7 mouse cellular contexts compared by ENCODE assay signal in the genomic region with DNA sequence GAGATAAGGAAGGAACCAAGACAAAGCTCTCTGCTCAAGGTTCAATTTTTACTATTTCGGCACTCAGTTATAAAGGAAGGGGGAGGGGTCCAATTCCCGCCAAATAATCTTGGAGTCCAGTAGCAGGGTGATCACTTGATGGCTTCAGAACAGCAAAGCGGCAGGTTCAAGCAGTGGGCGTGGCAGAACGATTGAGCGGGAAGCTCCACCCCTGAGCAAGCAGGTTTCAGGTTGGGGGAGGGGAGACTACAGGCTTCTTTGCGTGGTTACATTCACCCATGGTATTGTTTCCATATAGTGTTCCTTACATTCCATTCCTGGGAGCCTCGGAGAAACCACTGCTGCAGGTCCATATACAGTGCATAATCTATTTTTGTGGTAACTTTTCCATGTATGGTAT. TPM values are rescaled to one million over a fixed set of nuclear protein-coding genes. Genes with fewer than 3 reads are reported as not detected.
DNase-seq lines count a peak whose midpoint lies in the region; ATAC-seq and TF ChIP-seq lines count a peak whose summit lies in the region.
"Not testable (repeated sequence)": the region's sequence is repeated elsewhere in the genome, so short reads cannot be mapped to it uniquely, and the experiment has no call there.

No protein-coding gene starts in this region.

- TF ChIP-seq CTCF in lung, embryonic 14.5 days (IDR thresholded peaks at IDR 0.05; ENCODE audit: low read depth), result not testable (repeated sequence)

- peak overlapping the region; percentile 39 for H3K4me2 ChIP-seq in embryonic facial prominence, embryonic 14.5 days (ENCODE audit: low read depth, low read length)
- H3K4me2 ChIP-seq in heart, embryonic 12.5 days, result peak overlapping the region; percentile 43
- H3K4me2 ChIP-seq in intestine, embryonic 15.5 days (replicated peaks), result peak overlapping the region; percentile 39
- H3K4me2 ChIP-seq in limb, embryonic 13.5 days (replicated peaks), result peak overlapping the region; percentile 48
- H3K4me2 ChIP-seq in lung, embryonic 14.5 days, result peak overlapping the region; percentile 3; the same call in 1 of the 2 replicates
- H3K4me2 ChIP-seq in neural tube, embryonic 12.5 days (replicated peaks), result 0 out of 2 replicates have a peak overlapping the region, but pooled peaks have one; percentile 12

- H3K27ac ChIP-seq in embryonic facial prominence, embryonic 14.5 days (replicated peaks; ENCODE audit: low read depth, low read length); heart, embryonic 12.5 days (ENCODE audit: poor library complexity, severe bottlenecking); intestine, embryonic 15.5 days; limb, embryonic 13.5 days; lung, embryonic 14.5 days (ENCODE audit: low read depth); neural tube, embryonic 12.5 days: not testable (repeated sequence)

- H3K9ac ChIP-seq in embryonic facial prominence, embryonic 14.5 days (ENCODE audit: low read depth, low read length); heart, embryonic 12.5 days; intestine, embryonic 15.5 days; limb, embryonic 13.5 days; lung, embryonic 14.5 days; neural tube, embryonic 12.5 days: not testable (repeated sequence)

- H3K4me1 ChIP-seq in embryonic facial prominence, embryonic 14.5 days (ENCODE audit: control insufficient read depth, insufficient read depth, low read length); heart, embryonic 12.5 days (replicated peaks); intestine, embryonic 15.5 days (replicated peaks); limb, embryonic 13.5 days; lung, embryonic 14.5 days (ENCODE audit: insufficient read depth); neural tube, embryonic 12.5 days: not testable (repeated sequence)

- 0 out of 2 replicates have a peak overlapping the region, but pooled peaks have one; percentile 13 for H3K4me3 ChIP-seq in embryonic facial prominence, embryonic 14.5 days (ENCODE audit: low read depth, low read length)
- H3K4me3 ChIP-seq in heart, embryonic 12.5 days; lung, embryonic 14.5 days (ENCODE audit: low read depth, low read length); neural tube, embryonic 12.5 days: not testable (repeated sequence)
- 0 out of 2 replicates have a peak overlapping the region, but pooled peaks have one; percentile 2 for H3K4me3 ChIP-seq in intestine, embryonic 15.5 days (replicated peaks)
- H3K4me3 ChIP-seq in limb, embryonic 13.5 days, result peak overlapping the region; percentile 18; the same call in 1 of the 2 replicates

- not testable (repeated sequence) for ATAC-seq in embryonic facial prominence, embryonic 14.5 days (ENCODE audit: low read depth); heart, embryonic 12.5 days (ENCODE audit: insufficient number of reproducible peaks, low FRiP score); limb, embryonic 13.5 days (ENCODE audit: low FRiP score, low read depth); lung, embryonic 14.5 days (ENCODE audit: insufficient read depth); neural tube, embryonic 12.5 days (ENCODE audit: low FRiP score, low read depth)
- peak; percentile 45 for ATAC-seq in intestine, embryonic 15.5 days

- not testable (repeated sequence) for H3K36me3 ChIP-seq in embryonic facial prominence, embryonic 14.5 days (ENCODE audit: control insufficient read depth, insufficient read depth, low read length); heart, embryonic 12.5 days; intestine, embryonic 15.5 days; limb, embryonic 13.5 days; lung, embryonic 14.5 days (ENCODE audit: insufficient read depth); neural tube, embryonic 12.5 days

- DNase-seq in ES-CJ7 (ENCODE audit: low read depth, low spot score), result peak; percentile 60
- DNase-seq in embryonic facial prominence, embryonic 14.5 days (ENCODE audit: low spot score), result peak; percentile 28
- DNase-seq in lung, embryonic 14.5 days, result peak; percentile 5

- WGBS in embryonic facial prominence, embryonic 14.5 days, result 18% methylated on average over 7 of the region's 8 CpGs
- WGBS in heart, embryonic 12.5 days, result 24% methylated on average over 8 of the region's 8 CpGs
- 18% methylated on average over 8 of the region's 8 CpGs for WGBS in intestine, embryonic 15.5 days
- 18% methylated on average over 8 of the region's 8 CpGs for WGBS in limb, embryonic 13.5 days
- WGBS in lung, embryonic 14.5 days, result 23% methylated on average over 8 of the region's 8 CpGs
- WGBS in neural tube, embryonic 12.5 days, result 24% methylated on average over 8 of the region's 8 CpGs

- H3K27me3 ChIP-seq in embryonic facial prominence, embryonic 14.5 days (replicated peaks; ENCODE audit: control insufficient read depth, insufficient read depth, low read length); heart, embryonic 12.5 days (replicated peaks); intestine, embryonic 15.5 days (replicated peaks); limb, embryonic 13.5 days; lung, embryonic 14.5 days (ENCODE audit: insufficient read depth, low read length); neural tube, embryonic 12.5 days (replicated peaks): not testable (repeated sequence)

- not testable (repeated sequence) for H3K9me3 ChIP-seq in embryonic facial prominence, embryonic 14.5 days (ENCODE audit: control insufficient read depth, low read length); heart, embryonic 12.5 days (replicated peaks); intestine, embryonic 15.5 days; limb, embryonic 13.5 days; lung, embryonic 14.5 days (ENCODE audit: low read depth, low read length); neural tube, embryonic 12.5 days

RNA-seq across cellular contexts. Expression of gene Papolg, which starts 33.1 kb away (rescaled TPM):
- polyA plus RNA-seq in embryonic facial prominence, embryonic 14.5 days (2014; fragmentation: Nextera tagmentation; extraction: Ambion mirVana), result 12.5 and 14.1 TPM in 2 replicates
- 12.0 and 12.1 TPM in 2 replicates for polyA plus RNA-seq in heart, embryonic 12.5 days (2016; fragmentation: Nextera tagmentation; extraction: Ambion mirVana)
- 10.5 and 12.7 TPM in 2 replicates for polyA plus RNA-seq in intestine, embryonic 15.5 days (2015; fragmentation: Nextera tagmentation; extraction: Ambion mirVana)
- polyA plus RNA-seq in limb, embryonic 13.5 days (2015; fragmentation: Nextera tagmentation; extraction: Ambion mirVana), result 17.9 and 20.3 TPM in 2 replicates
- 14.8 and 15.8 TPM in 2 replicates for polyA plus RNA-seq in lung, embryonic 14.5 days (2014; fragmentation: Nextera tagmentation; extraction: Ambion mirVana)
- polyA plus RNA-seq in neural tube, embryonic 12.5 days (2016; fragmentation: Nextera tagmentation; extraction: Ambion mirVana), result 25.2 and 25.6 TPM in 2 replicates

Comparison
In these comparisons a context has a peak if more than half of its experiments do, and no peak if none do; other contexts are left out.
1. DNase-seq: peak in every context shown above with its lines; median percentile 60 in ES-CJ7; 28 in embryonic facial prominence, embryonic 14.5 days; 5 in lung, embryonic 14.5 days.